Mouse (Mus musculus): ENCODE measurements around the gene Arhgap27.

- no peak for TF ChIP-seq POLR2A (IDR thresholded peaks at IDR 0.05; ENCODE audit: low read depth, low read length)
- TF ChIP-seq USF1 (IDR thresholded peaks at IDR 0.05; ENCODE audit: low read depth, low read length), result no peak
Observed at GRCm38 (mm10) chr11:103333719-103334398, 29.6 kb downstream of the Arhgap27 start.
